Mouse (Mus musculus) MEL (cell line): ENCODE data around the gene Myef2. TPM values are rescaled to one million over a fixed set of nuclear protein-coding genes. Genes with fewer than 3 reads are reported as not detected.

ENCODE experiments used
- DNase-seq: peaks from one replicate; pipeline ENCODE4 v3.0.0; 2011; ENCODE audit warnings: low read depth, low spot score
- H3K27ac ChIP-seq: 2 replicates; pipeline ENCODE4 v1.5.1; 2012; ENCODE audit warnings: low read depth, mild to moderate bottlenecking, control low read depth, low read length, moderate library complexity; ENCODE audit not compliant: control insufficient read depth
- H3K27me3 ChIP-seq, 2 experiments: fragments of 150-350 bp in 1 of 2; sonication (generic) in 1 of 2; 2 replicates each; pipeline ENCODE4 v1.6.1; 2012; ENCODE audit warnings: low read length in 2 of 2, mild to moderate bottlenecking in 2 of 2, improper control_type of control experiment in 1 of 2, moderate library complexity in 1 of 2; ENCODE audit not compliant: insufficient read depth in 2 of 2, control insufficient read depth in 1 of 2
- H3K36me3 ChIP-seq, 2 experiments: 2 replicates each; pipeline ENCODE4 v1.6.1; 2012 to 2014; ENCODE audit warnings: low read length in 2 of 2, improper control_type of control experiment in 1 of 2, inconsistent platforms in 1 of 2, mild to moderate bottlenecking in 1 of 2; ENCODE audit not compliant: insufficient read depth in 2 of 2, control insufficient read depth in 1 of 2
- H3K4me1 ChIP-seq, 2 experiments: fragments of 150-350 bp in 1 of 2; sonication (generic) in 1 of 2; 2 replicates each; pipeline ENCODE4 v1.6.1; 2012; ENCODE audit warnings: low read length in 2 of 2, improper control_type of control experiment in 1 of 2, mild to moderate bottlenecking in 1 of 2; ENCODE audit not compliant: insufficient read depth in 2 of 2, control insufficient read depth in 1 of 2
- H3K4me3 ChIP-seq, 2 experiments: fragments of 150-350 bp in 1 of 2; sonication (generic) in 1 of 2; 2 replicates each; pipeline ENCODE4 v1.5.1; 2012; ENCODE audit warnings: low read depth in 2 of 2, low read length in 2 of 2, mild to moderate bottlenecking in 2 of 2, moderate library complexity in 2 of 2, control low read depth in 1 of 2, improper control_type of control experiment in 1 of 2; ENCODE audit not compliant: control insufficient read depth in 1 of 2, insufficient read depth in 1 of 2
- H3K79me2 ChIP-seq: 2 replicates; pipeline ENCODE4 v1.6.1; 2012; ENCODE audit warnings: mild to moderate bottlenecking, low read length, moderate library complexity; ENCODE audit not compliant: control insufficient read depth, poor library complexity, insufficient read depth
- H3K9ac ChIP-seq: 2 replicates; pipeline ENCODE4 v1.6.1; 2012; ENCODE audit warnings: low read depth, mild to moderate bottlenecking, control low read depth, low read length, moderate library complexity; ENCODE audit not compliant: control insufficient read depth, poor library complexity, severe bottlenecking
- H3K9me3 ChIP-seq: fragments of 150-350 bp; sonication (generic); replicated peaks from 2 replicates; pipeline ENCODE4 v1.6.1; 2012; ENCODE audit warnings: mild to moderate bottlenecking, low read length, improper control_type of control experiment, moderate library complexity; ENCODE audit not compliant: insufficient read depth
- CTCF ChIP-seq, 3 experiments: IDR thresholded peaks in 2 of 3; conservative IDR thresholded peaks in 1 of 3; 2 replicates each; pipeline ENCODE4 v1.5.1; 2011 to 2012; ENCODE audit warnings: low read length in 3 of 3, low read depth in 2 of 3, mild to moderate bottlenecking in 2 of 3, improper control_type of control experiment in 1 of 3, inconsistent platforms in 1 of 3, mixed read lengths in 1 of 3, moderate library complexity in 1 of 3; ENCODE audit not compliant: control insufficient read depth in 1 of 3, insufficient read depth in 1 of 3, poor library complexity in 1 of 3, severe bottlenecking in 1 of 3
- NRF1 ChIP-seq: IDR thresholded peaks from 2 replicates; pipeline ENCODE4 v1.6.1; 2014; ENCODE audit warnings: low read depth, mild to moderate bottlenecking, inconsistent platforms, low read length, improper control_type of control experiment, moderate library complexity; ENCODE audit not compliant: poor library complexity, insufficient read depth, severe bottlenecking
- POLR2A ChIP-seq, 2 experiments: IDR thresholded peaks; 2 replicates each; pipeline ENCODE4 v1.6.1; 2011 to 2012; ENCODE audit warnings: low read length in 2 of 2, mild to moderate bottlenecking in 2 of 2, control low read depth in 1 of 2, improper control_type of control experiment in 1 of 2, low read depth in 1 of 2, moderate library complexity in 1 of 2; ENCODE audit not compliant: control insufficient read depth in 1 of 2, insufficient read depth in 1 of 2, poor library complexity in 1 of 2
- POLR2AphosphoS2 ChIP-seq: IDR thresholded peaks from 2 replicates; pipeline ENCODE4 v1.6.1; 2011; ENCODE audit warnings: low read length, improper control_type of control experiment
- RAD21 ChIP-seq: IDR thresholded peaks from 2 replicates; pipeline ENCODE4 v1.6.1; 2011; ENCODE audit warnings: mild to moderate bottlenecking, low read depth, low read length, improper control_type of control experiment
- SMC3 ChIP-seq: IDR thresholded peaks from 2 replicates; pipeline ENCODE4 v1.6.1; 2011; ENCODE audit warnings: low read depth, low read length, improper control_type of control experiment
- ZC3H11A ChIP-seq: IDR thresholded peaks from 2 replicates; pipeline ENCODE4 v1.6.1; 2012; ENCODE audit warnings: low read depth, mild to moderate bottlenecking, inconsistent platforms, low read length, improper control_type of control experiment
- ZNF384 ChIP-seq: IDR thresholded peaks from 2 replicates; pipeline ENCODE4 v1.6.1; 2012; ENCODE audit warnings: low read depth, mild to moderate bottlenecking, inconsistent platforms, low read length, improper control_type of control experiment
- polyA plus RNA-seq, 2 experiments: library from polyadenylated mRNA; stranded (reverse) in 1 of 2; unstranded in 1 of 2; fragments of >175 nt in 1 of 2; fragments of >200 nt in 1 of 2; gene quantifications; 2 replicates each; pipeline versions ENCODE4 v1.2.1 to v1.2.4; 2012; ENCODE audit warnings: low replicate concordance in 2 of 2, low read depth in 1 of 2; ENCODE audit not compliant: insufficient read length in 2 of 2, insufficient read depth in 1 of 2, missing spikeins in 1 of 2
- total RNA-seq: library from RNA; depleted of rRNA; stranded (reverse); fragments of 300-350 nt; gene quantifications from 2 replicates; pipeline ENCODE4 v1.2.3, GENCODE M21; 2012; rRNA removed

The Myef2 gene
- total and polyA plus RNA-seq, 3 experiments: 38.6 to 84.4 TPM; not detected in 1

DNA sequence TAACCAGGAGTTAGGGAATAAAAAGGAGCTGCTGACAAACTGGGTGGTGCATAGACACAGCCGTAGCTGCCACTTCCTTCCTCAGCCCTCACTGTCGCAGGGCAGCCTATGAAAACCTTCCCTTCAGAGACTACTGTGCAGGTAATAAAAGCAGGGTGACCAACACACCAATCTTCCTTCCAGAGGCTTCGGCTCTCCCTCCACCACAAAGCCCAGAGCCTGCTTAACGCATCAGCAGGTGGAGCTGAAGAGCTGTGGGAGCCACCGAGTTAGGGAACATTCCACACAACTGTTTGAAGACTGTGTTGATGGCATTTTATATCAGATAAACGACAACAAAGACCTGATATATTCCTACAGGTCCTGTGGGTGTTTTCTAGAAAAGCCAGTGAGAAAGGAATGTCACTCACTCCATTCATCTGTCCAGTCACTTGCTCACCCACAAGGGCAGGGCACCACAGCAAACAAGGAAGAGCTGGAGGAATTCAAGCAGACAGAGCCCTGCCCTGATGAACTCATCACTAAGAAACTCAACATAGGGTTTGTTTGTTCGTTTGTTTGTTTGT, 66.1 kb downstream of the Myef2 start:
- Histone ChIP-seq H3K27ac (no peak overlapping the region), H3K27me3 (no peaks in the 10 kb centered on the region), H3K79me2 (no peaks in the 10 kb centered on the region), H3K4me3 (no peak overlapping the region), H3K9ac (no peak overlapping the region), H3K4me1 (no peaks in the 10 kb centered on the region), H3K9me3 (no peaks in the 10 kb centered on the region), H3K36me3 (no peaks in the 10 kb centered on the region)
- TF ChIP-seq SMC3 (peak; percentile 35), RAD21 (peak; percentile 23), ZNF384 (no peak), CTCF (IDR thresholded peaks at IDR 0.05 in 2 of 3, conservative IDR thresholded peaks at IDR 0.05 in 1 of 3; ENCODE audit: control insufficient read depth in 1 of 3, insufficient read depth in 1 of 3, low read depth in 2 of 3, low read length in 3 of 3, poor library complexity in 1 of 3, severe bottlenecking in 1 of 3) (peak in 2 of 3 experiments; percentile 2 to 19; a peak in 3 of 6 replicates)
- no peak for DNase-seq

DNA sequence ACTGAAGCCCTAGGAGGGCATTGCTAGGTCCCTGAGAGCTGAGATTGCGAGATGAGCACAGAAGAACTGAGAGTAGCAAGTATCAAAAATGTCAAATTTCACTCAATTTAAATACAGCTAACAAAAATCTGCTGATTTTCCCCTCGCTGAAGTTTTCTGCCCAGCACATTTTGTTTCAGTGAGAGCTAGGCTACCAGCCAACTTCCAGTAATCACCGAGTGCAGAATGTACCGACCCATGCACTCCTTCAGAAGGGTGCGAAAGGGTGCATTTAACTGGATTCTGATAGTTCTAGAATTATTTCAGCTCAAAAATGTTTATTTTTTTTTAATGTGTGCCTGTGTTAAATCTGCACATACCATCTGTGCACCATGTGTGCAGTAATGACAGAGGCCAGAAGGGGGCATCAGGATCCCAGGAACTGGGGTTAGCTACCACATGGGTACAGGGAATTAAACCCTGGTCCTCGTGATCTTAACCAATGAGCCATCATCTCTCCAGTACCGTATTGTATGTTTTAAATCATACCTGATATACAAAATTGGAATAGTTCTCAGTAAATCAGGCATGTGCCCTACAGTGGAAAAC, 68.1 kb downstream of the Myef2 start:
- Histone ChIP-seq H3K9ac (no peak overlapping the region), H3K4me1 (no peaks in the 10 kb centered on the region), H3K36me3 (no peaks in the 10 kb centered on the region), H3K79me2 (no peaks in the 10 kb centered on the region), H3K27ac (no peak overlapping the region), H3K9me3 (no peaks in the 10 kb centered on the region), H3K27me3 (no peaks in the 10 kb centered on the region), H3K4me3 (no peak overlapping the region)
- DNase-seq: peak; percentile 20
- TF ChIP-seq RAD21 (peak; percentile 57), POLR2A (IDR thresholded peaks at IDR 0.05; ENCODE audit: control insufficient read depth in 1 of 2, insufficient read depth in 1 of 2, low read depth in 1 of 2, low read length in 2 of 2, poor library complexity in 1 of 2) (no peak), POLR2AphosphoS2 (no peak), ZC3H11A (peak; percentile 41; the same call in 1 of the 2 replicates), SMC3 (peak; percentile 65), CTCF (IDR thresholded peaks at IDR 0.05 in 2 of 3, conservative IDR thresholded peaks at IDR 0.05 in 1 of 3; ENCODE audit: control insufficient read depth in 1 of 3, insufficient read depth in 1 of 3, low read depth in 2 of 3, low read length in 3 of 3, poor library complexity in 1 of 3, severe bottlenecking in 1 of 3) (peak; percentile 41 to 56 (median 46); a peak in 5 of 6 replicates), NRF1 (no peak)

Other genes with a start within 250 kb of the Myef2 start
- gene Slc24a5, start 55.5 kb downstream of the Myef2 start, total RNA-seq: 0.69 and 0.75 TPM in 2 replicates
- gene Slc24a5, start 55.5 kb downstream of the Myef2 start, polyA plus RNA-seq: 1 to 10 TPM in 1 of 2 experiments, not detected in 1; 2.9 TPM
- not detected in 2 replicates for gene Ctxn2, start 13.0 kb upstream of the Myef2 start, total RNA-seq
- not detected for gene Ctxn2, start 13.0 kb upstream of the Myef2 start, polyA plus RNA-seq
- not detected in 2 replicates for gene Slc12a1, start 28.8 kb upstream of the Myef2 start, total RNA-seq
- gene Slc12a1, start 28.8 kb upstream of the Myef2 start, polyA plus RNA-seq: not detected
- gene Dut, start 123.5 kb upstream of the Myef2 start, total RNA-seq: 276 and 325 TPM in 2 replicates
- 100 to 1,000 TPM; 146 to 331 TPM for gene Dut, start 123.5 kb upstream of the Myef2 start, polyA plus RNA-seq